Mouse (Mus musculus) liver, embryonic 16.5 days (tissue): ENCODE results near the gene Dnaja3. TPM values are rescaled to one million over a fixed set of nuclear protein-coding genes. Genes with fewer than 3 reads are reported as not detected.
"Not testable (repeated sequence)": the region's sequence is repeated elsewhere in the genome, so short reads cannot be mapped to it uniquely, and the experiment has no call there.

Source experiments
- ATAC-seq: fragments of 200-750 bp; cut with Nextera tagmentation; 2 replicates; pipeline ENCODE4 v1.8.0; 2017; ENCODE audit warnings: low read depth, mild to moderate bottlenecking, moderate number of reproducible peaks, moderate library complexity
- H3K27ac ChIP-seq: fragments of 300-500 bp; sonication (generic); 2 replicates; pipeline ENCODE4 v1.5.1; 2014; ENCODE audit warnings: mild to moderate bottlenecking, low read length
- H3K27me3 ChIP-seq: fragments of 300-500 bp; sonication (generic); 2 replicates; pipeline ENCODE4 v1.6.1; 2014; ENCODE audit warnings: low read depth, low read length, mixed read lengths; ENCODE audit not compliant: control insufficient read depth, insufficient read depth
- H3K36me3 ChIP-seq: fragments of 300-500 bp; sonication (generic); 2 replicates; pipeline ENCODE4 v1.6.1; 2014; ENCODE audit warnings: mild to moderate bottlenecking; ENCODE audit not compliant: control insufficient read depth, insufficient read depth
- H3K4me1 ChIP-seq: fragments of 300-500 bp; sonication (generic); 2 replicates; pipeline ENCODE4 v1.6.1; 2014; ENCODE audit warnings: low read depth, low read length, mixed read lengths; ENCODE audit not compliant: control insufficient read depth
- H3K4me2 ChIP-seq: fragments of 300-500 bp; sonication (generic); 2 replicates; pipeline ENCODE4 v1.6.1; 2014; ENCODE audit warnings: low read depth, low read length, mixed read lengths
- H3K4me3 ChIP-seq: fragments of 300-500 bp; sonication (generic); 2 replicates; pipeline ENCODE4 v1.5.1; 2014; ENCODE audit warnings: low read depth, mild to moderate bottlenecking, low read length
- H3K9ac ChIP-seq: fragments of 300-500 bp; sonication (generic); 2 replicates; pipeline ENCODE4 v1.6.1; 2014; ENCODE audit warnings: low read depth, low read length
- H3K9me3 ChIP-seq: fragments of 300-500 bp; sonication (generic); replicated peaks from 2 replicates; pipeline ENCODE4 v1.6.1; 2016; ENCODE audit warnings: low read length; ENCODE audit not compliant: control insufficient read depth
- WGBS: fragments of 180-500 bp; shearing (Covaris S2); extraction: QIAGEN DNeasy Blood & Tissue Kit; methylation state at CpG from one replicate; pipeline ENCODE4 v1.1.7; 2014; ENCODE audit not compliant: insufficient replicate concordance; 5-methylcytosine and 5-hydroxymethylcytosine counted together
- polyA plus RNA-seq: library from polyadenylated mRNA; unstranded; fragments of >200 nt; fragmentation: Nextera tagmentation; extraction: Ambion mirVana; gene quantifications from 2 replicates; pipeline ENCODE4 v1.2.1, GENCODE M21; 2015

The Dnaja3 gene
- polyA plus RNA-seq, 1 experiment from 2014 or later = 46.5 TPM

GRCm38 (mm10) chr16:4667190-4667808, 27.5 kb downstream of the Dnaja3 start:
- Histone ChIP-seq H3K4me2 (no peak overlapping the region), H3K9me3 (no peaks in the 10 kb centered on the region), H3K36me3 (peaks cover 5% of the 10 kb centered on the region; the same call in 1 of the 2 replicates), H3K27me3 (no peaks in the 10 kb centered on the region), H3K9ac (no peak overlapping the region), H3K4me1 (no peaks in the 10 kb centered on the region), H3K27ac (no peak overlapping the region), H3K4me3 (no peak overlapping the region)
- WGBS = 26% methylated on average over 3 of the region's 3 CpGs
- peak; percentile 74 for ATAC-seq

- H3K4me2 ChIP-seq = no peak overlapping the region
- H3K27ac ChIP-seq = no peak overlapping the region
- no peak overlapping the region for H3K4me3 ChIP-seq
- 64% methylated on average over 5 of the region's 5 CpGs for WGBS
- no peaks in the 10 kb centered on the region for H3K27me3 ChIP-seq
- no peaks in the 10 kb centered on the region for H3K9me3 ChIP-seq
- H3K36me3 ChIP-seq = peaks cover 2% of the 10 kb centered on the region
- peaks cover 5% of the 10 kb centered on the region for H3K4me1 ChIP-seq
- peak; percentile 32; the same call in 1 of the 2 replicates for ATAC-seq
- no peak overlapping the region for H3K9ac ChIP-seq
These were observed 30.5 kb downstream of the Dnaja3 start for GRCm38 (mm10) chr16:4670317-4670716.

- H3K9ac ChIP-seq = no peak overlapping the region
- ATAC-seq = no peak
- no peak overlapping the region; the same call in 1 of the 2 replicates for H3K27ac ChIP-seq
- 39% methylated on average over 4 of the region's 4 CpGs for WGBS
- H3K9me3 ChIP-seq = no peaks in the 10 kb centered on the region
- peaks cover 17% of the 10 kb centered on the region for H3K4me1 ChIP-seq
- H3K4me2 ChIP-seq = no peak overlapping the region
- H3K27me3 ChIP-seq = no peaks in the 10 kb centered on the region
- no peak overlapping the region for H3K4me3 ChIP-seq
- no peaks in the 10 kb centered on the region; the same call in 1 of the 2 replicates for H3K36me3 ChIP-seq
These were observed 34.3 kb downstream of the Dnaja3 start for GRCm38 (mm10) chr16:4674091-4674490.

- no peak for ATAC-seq
- WGBS = 87% methylated on average over 5 of the region's 5 CpGs
- Histone ChIP-seq H3K4me1 (peaks cover 28% of the 10 kb centered on the region), H3K9me3 (no peaks in the 10 kb centered on the region), H3K4me3 (no peak overlapping the region), H3K4me2 (no peak overlapping the region), H3K36me3 (no peaks in the 10 kb centered on the region; the same call in 1 of the 2 replicates), H3K27me3 (no peaks in the 10 kb centered on the region), H3K9ac (no peak overlapping the region), H3K27ac (no peak overlapping the region)
These were observed 37.0 kb downstream of the Dnaja3 start for GRCm38 (mm10) chr16:4676836-4677235.

- no peak for ATAC-seq
- Histone ChIP-seq H3K4me2 (peak overlapping the region; percentile 97), H3K4me1 (peaks cover 37% of the 10 kb centered on the region), H3K36me3 (no peaks in the 10 kb centered on the region; the same call in 1 of the 2 replicates), H3K27ac (peak overlapping the region; percentile 12; the same call in 1 of the 2 replicates), H3K9me3 (no peaks in the 10 kb centered on the region), H3K4me3 (peak overlapping the region; percentile 7; the same call in 1 of the 2 replicates), H3K9ac (no peak overlapping the region), H3K27me3 (no peaks in the 10 kb centered on the region)
- 48% methylated on average over 5 of the region's 5 CpGs for WGBS
These were observed 38.3 kb downstream of the Dnaja3 start for GRCm38 (mm10) chr16:4678080-4678479.

- Histone ChIP-seq H3K4me2 (peak within 1 kb of the TSS; percentile 97), H3K4me3 (peak within 1 kb of the TSS; percentile 78), H3K9me3 (no peaks in the 10 kb centered on the region), H3K27me3 (no peaks in the 10 kb centered on the region), H3K4me1 (peaks cover 36% of the 10 kb centered on the region), H3K9ac (peak within 1 kb of the TSS; percentile 71), H3K36me3 (no peaks in the 10 kb centered on the region), H3K27ac (peak within 1 kb of the TSS; percentile 72)
- ATAC-seq = peak; percentile 88
- under 1% methylated on average over 47 of the region's 47 CpGs for WGBS
These were observed 39.6 kb downstream of the Dnaja3 start, which contains the start of gene Coro7 for GRCm38 (mm10) chr16:4679121-4680018. TSS of gene Coro7 (minus strand) at chr16:4679777.

GRCm38 (mm10) chr16:4680922-4681455, 41.2 kb downstream of the Dnaja3 start:
- not testable (repeated sequence) for ATAC-seq, H3K9ac ChIP-seq, H3K9me3 ChIP-seq, H3K27me3 ChIP-seq, H3K4me3 ChIP-seq, H3K36me3 ChIP-seq, H3K4me2 ChIP-seq, H3K27ac ChIP-seq
- 67% methylated on average over 3 of the region's 3 CpGs for WGBS
- peaks cover 46% of the 10 kb centered on the region for H3K4me1 ChIP-seq

GRCm38 (mm10) chr16:4682628-4683179, 42.9 kb downstream of the Dnaja3 start:
- peak overlapping the region; percentile 70 for H3K4me2 ChIP-seq

More at GRCm38 (mm10) chr16:4682628-4683179, 42.9 kb downstream of the Dnaja3 start:
- Histone ChIP-seq H3K9me3 (no peaks in the 10 kb centered on the region), H3K27me3 (no peaks in the 10 kb centered on the region), H3K36me3 (peaks cover 2% of the 10 kb centered on the region), H3K27ac (peak overlapping the region; percentile 72), H3K4me3 (peak overlapping the region; percentile 82), H3K4me1 (peaks cover 49% of the 10 kb centered on the region), H3K9ac (peak overlapping the region; percentile 82)
- 48% methylated on average over 4 of the region's 4 CpGs for WGBS
- ATAC-seq = no peak
